Mouse (Mus musculus) NIH3T3 (cell line): ENCODE measurements at regions not wholly inside any gene's neighbourhood (a gene's known extent, or its start where the extent isn't known, plus 50 kb on each side); places are given as distances from the start of the nearest gene placed in this dataset.
A peak's percentile ranks its signal among the peaks of the same experiment; 100 is the strongest.

Experiments used
- DNase-seq: peaks from one replicate; pipeline ENCODE4 v3.0.0-alpha.2; 2012; ENCODE audit warnings: low read depth

GRCm38 (mm10) chr4:75466880-75467327, 188.8 kb upstream of the Dmac1 start:
- DNase-seq, result no peak

- DNase-seq, result no peak
Observed at GRCm38 (mm10) chr4:75463579-75463978, 185.5 kb upstream of the Dmac1 start.

GRCm38 (mm10) chr4:75449478-75449877, 171.4 kb upstream of the Dmac1 start:
- DNase-seq, result no peak

- no peak for DNase-seq
Observed at GRCm38 (mm10) chr4:75423296-75423695, 145.2 kb upstream of the Dmac1 start.

- peak; percentile 31 for DNase-seq
Observed at GRCm38 (mm10) chr4:75400754-75401153, 122.6 kb upstream of the Dmac1 start.

GRCm38 (mm10) chr4:75394992-75395391, 116.9 kb upstream of the Dmac1 start:
- no peak for DNase-seq

GRCm38 (mm10) chr4:75394264-75394663, 116.2 kb upstream of the Dmac1 start:
- DNase-seq, result no peak

GRCm38 (mm10) chr4:75386271-75386938, 108.3 kb upstream of the Dmac1 start:
- no peak for DNase-seq

GRCm38 (mm10) chr4:75359496-75359895, 81.4 kb upstream of the Dmac1 start:
- DNase-seq, result peak; percentile 14

- DNase-seq, result no peak
Observed at GRCm38 (mm10) chr4:75355621-75356020, 77.5 kb upstream of the Dmac1 start.

- DNase-seq, result no peak
Observed at GRCm38 (mm10) chr4:75334496-75334895, 56.4 kb upstream of the Dmac1 start.

GRCm38 (mm10) chr4:75332791-75333190, 54.7 kb upstream of the Dmac1 start:
- DNase-seq, result no peak

GRCm38 (mm10) chr4:75329511-75330171, 51.5 kb upstream of the Dmac1 start:
- peak; percentile 80 for DNase-seq
